Mouse (Mus musculus) monocyte, adult 2 months (primary cell): ENCODE measurements around the gene C1qtnf6.
A peak's percentile ranks its signal among the peaks of the same experiment; 100 is the strongest.

ENCODE experiments used
- DNase-seq, 2 experiments: peaks; one replicate each; pipeline ENCODE4 v3.0.0; 2022; ENCODE audit warnings: low spot score in 2 of 2, low read depth in 1 of 2

Gene C1qtnf6

DNA sequence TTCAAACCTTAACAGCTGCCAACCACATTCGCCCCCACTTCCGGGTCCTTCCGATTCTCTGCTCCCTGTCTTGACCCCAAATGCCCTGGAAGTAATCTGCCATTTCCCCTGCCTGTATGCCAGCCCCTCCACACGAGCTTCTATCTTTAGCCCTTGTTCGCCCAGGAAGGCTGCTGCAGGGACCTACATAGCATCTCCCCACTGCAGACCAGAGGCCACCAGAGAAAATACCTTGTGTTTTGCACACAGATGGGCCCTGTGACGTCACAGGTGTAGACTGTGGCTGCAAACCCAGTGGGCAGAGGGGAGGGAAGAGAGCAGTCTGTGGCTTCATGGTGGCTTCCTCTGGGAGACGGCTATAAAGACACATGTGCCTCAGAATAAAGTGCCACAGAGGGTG lies 13.0 kb downstream of the C1qtnf6 start:
- no peak for DNase-seq

- DNase-seq: peak; percentile 18 to 27
Measured at GRCm38 (mm10) chr15:78515759-78516158, 15.5 kb downstream of the C1qtnf6 start.

DNA sequence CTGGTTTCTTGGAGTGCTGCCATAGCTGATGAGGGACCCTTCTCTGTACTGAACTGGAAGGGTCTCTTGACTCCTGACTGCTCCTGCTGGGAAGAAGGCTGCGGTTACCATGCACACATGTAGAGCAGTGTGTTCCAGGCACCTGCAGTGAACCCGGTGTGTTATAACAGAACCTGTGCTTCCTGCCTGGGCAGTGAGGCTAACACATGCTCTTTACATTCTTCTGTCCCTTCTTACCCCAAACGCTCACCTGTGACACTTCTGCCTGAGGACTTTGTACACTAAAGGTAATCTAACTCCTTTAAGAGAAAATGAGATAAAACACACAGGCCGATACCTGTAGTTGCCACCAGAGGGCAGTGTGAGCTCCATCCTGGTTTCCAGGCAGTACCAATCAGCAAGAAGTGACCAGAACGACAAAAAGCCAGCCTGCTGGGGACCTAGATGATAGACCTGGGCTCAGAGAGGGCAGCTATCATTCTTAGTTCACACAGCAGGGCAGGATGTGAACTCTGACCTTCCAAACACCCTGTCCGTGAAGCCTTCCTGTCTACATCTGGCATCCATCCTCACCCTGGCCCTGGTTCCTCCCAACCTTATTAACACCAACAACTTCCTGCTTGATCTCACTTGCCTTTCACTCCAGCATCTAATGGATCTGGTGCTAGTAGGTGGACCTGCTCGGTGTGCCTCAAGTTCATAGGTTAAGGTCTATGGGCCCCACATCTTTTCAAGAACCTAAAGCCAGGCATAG lies 16.6 kb downstream of the C1qtnf6 start:
- DNase-seq: peak; percentile 34 to 62

DNA sequence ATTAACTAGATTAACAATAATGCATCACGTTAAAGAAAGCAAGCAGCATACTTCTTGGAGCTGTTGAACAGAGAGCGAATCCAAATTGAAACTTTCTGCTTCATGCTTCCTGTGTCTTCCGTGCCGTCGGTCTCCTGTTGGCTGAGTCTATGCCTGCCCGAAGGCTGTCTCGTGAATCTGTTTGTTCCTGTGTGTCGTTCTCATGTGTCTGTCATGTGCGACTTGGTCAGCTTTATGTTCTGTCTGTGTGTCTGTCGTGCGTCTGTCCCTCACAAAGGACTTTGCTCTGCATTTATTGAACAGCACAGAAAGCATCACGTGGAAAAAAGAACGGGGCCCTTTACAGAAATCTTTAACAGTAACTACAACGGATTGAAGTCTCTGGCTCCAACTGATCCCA lies 18.2 kb downstream of the C1qtnf6 start:
- no peak for DNase-seq

GRCm38 (mm10) chr15:78511951-78512350 lies 19.3 kb downstream of the C1qtnf6 start:
- DNase-seq: no peak

GRCm38 (mm10) chr15:78510736-78511135 lies 20.5 kb downstream of the C1qtnf6 start:
- no peak for DNase-seq

DNA sequence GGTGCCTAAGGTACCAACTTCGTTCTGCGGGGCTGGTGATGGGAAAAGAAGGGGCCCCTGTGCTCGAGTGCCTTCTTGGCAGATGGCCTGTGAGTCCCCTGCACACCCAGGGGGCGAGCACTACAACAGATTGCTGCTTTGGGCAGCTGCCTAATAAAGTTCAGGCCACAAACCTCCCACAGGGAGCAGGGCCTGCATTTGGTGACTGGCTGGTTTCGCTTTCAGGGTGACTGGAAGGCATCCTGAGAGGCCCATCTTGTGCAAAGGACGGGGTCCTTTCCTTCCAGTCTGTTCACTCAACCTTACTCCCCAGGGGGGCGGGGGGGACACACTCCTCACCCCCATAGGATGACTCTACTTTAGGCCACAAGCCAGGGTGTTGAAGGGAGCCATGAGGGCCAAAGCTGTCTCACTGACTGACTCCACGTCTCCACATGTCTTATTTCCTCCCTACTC lies 21.1 kb downstream of the C1qtnf6 start:
- no peak for DNase-seq

DNA sequence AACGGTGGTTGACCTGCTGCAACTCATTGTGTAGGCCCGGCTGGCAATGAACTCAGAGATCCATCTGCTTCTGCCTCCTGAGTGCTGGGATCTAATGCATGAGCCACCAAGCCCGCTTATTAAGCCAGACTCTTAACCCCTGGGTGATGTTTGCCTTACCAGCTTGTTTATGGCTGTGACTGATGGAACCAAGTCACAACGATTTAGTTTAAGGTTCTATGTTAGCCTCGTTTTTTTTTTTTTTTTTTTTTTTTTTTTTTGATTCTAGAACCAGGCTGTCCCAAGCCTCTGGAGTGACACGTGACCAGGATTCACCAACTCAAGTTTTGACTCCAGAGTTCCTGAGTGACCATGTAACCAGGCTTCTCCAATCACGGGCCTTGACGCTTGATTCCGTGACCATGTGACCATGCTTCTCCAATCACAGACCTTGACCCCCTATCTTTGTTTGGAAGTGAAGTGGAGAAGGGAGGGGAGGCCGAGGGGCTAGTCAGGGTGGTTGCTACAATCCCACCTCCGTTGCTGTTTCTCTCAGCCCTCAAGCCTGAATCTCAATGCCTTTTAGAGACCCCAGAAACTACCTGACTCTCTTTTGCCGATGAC lies 21.8 kb downstream of the C1qtnf6 start:
- DNase-seq: no peak

- no peak for DNase-seq
Measured at GRCm38 (mm10) chr15:78508443-78508842, 22.8 kb downstream of the C1qtnf6 start.

DNA sequence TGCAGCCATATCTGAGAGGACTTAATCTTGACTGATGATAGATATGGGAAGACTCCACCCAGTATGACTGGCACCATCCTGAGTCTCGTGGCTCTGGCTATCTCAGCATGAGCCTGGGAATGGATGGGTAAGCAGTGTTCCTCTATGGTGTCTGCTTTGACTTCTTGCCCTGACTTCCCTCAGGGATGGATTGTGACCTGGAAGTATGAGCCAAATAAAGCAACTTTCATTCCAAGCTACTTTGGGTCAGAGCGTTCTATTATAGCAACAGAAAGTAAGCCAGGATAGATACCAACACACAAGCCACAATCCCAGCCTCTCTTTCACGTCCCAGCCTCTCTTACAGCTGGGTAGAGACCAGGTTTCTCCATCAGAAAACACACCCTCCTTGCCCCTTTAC lies 25.7 kb downstream of the C1qtnf6 start:
- no peak for DNase-seq

GRCm38 (mm10) chr15:78504816-78505215 lies 26.4 kb downstream of the C1qtnf6 start:
- DNase-seq: no peak

DNA sequence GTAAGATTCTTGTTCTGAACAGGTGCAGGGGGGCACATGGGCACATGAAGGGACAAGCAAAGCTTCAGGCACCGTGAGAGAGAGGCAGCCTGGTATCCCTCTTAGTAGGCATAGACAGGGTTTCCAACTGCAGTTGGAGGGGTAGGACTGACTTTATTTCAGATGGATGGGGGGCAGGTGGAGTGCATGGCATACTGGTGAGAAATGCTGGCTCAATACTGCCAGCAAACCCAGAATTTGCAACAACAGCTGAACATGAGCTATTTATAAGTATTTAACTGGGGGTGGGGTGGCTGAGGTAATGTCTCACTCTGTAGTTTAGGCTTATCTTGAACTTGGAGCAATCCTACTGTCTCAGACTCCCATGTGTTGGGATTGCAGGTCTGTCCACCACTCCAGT lies 27.2 kb downstream of the C1qtnf6 start:
- DNase-seq: no peak

DNA sequence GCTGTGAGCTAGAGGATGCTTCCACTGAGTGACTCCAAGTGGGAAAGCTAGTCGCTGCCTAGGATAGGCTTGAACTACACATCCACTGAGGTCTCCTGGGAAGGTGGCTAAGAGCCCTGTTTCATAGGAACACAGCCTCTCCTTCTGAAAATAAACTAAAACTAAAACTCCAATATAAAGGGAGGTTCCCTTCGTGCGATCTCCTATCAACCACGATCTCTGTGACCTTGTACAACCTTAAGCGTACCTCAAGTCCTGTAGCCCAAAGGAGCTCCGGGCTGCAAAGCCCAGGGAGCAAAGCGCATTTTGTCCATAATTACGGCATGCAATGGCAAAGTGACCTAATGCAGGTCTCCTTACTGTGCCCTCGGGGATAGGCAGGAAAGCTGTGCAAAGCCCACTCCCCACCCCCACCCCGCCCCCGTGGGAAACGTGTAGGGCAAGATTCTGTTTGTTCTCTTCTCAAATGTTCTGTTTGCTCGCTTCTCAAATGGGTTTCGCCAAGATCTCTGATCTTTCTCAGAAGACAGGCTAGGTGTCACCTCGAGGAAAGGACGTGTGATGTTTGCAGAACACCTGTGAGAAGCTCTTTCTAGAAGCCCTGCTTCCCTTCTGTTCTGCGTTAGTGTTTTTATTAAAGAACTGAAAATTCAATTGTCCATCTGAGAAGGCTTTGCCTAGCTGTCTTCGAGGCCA lies 28.6 kb downstream of the C1qtnf6 start:
- no peak for DNase-seq

DNA sequence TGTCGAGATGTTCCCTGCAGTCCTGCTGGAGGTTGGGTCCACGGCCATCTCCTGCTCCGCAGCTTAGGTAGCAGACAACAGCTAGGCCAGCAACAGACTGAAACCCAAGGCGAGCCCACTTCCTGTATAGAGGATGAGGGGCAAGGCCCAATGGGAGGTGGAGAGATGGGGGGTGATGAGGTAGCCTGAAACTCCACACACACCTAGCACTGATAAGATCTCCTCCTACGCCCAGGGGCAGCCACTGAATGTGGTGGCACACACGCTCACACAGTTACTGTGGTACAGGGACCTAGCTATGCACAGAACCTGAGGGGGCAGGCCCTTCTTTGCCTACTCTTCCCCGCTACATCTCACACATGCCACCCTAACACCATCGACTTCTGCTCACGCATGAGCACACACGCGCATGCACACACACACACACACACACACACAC lies 36.2 kb downstream of the C1qtnf6 start, which contains the start of gene Il2rb:
Il2rb (minus strand) TSS at position 304 of the 439 bp plus-strand sequence.
- DNase-seq: no peak

- no peak for DNase-seq
Measured at GRCm38 (mm10) chr15:78493401-78494010, 37.7 kb downstream of the C1qtnf6 start.

GRCm38 (mm10) chr15:78491301-78491700 lies 39.9 kb downstream of the C1qtnf6 start:
- DNase-seq: no peak

GRCm38 (mm10) chr15:78489906-78490305 lies 41.3 kb downstream of the C1qtnf6 start:
- DNase-seq: no peak

DNA sequence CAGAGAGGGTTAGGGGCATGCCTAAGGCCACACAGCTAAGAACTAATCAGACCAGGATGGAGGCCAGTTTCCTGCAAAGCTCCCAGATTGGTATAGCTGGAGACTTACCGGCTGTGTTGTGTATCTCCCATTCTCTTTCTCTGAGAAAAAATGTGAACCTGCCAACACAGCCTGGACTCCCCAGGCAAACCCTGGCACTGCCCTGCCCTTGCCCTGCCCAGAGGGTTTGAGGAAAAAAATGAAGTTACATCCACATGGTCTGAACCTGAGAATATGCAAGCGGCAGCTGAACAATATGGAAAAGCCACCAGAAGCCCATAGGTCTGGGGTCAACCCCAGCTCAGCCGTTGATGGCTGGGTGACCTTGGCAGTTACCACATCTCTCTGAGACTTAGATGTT lies 42.0 kb downstream of the C1qtnf6 start:
- no peak for DNase-seq

DNA sequence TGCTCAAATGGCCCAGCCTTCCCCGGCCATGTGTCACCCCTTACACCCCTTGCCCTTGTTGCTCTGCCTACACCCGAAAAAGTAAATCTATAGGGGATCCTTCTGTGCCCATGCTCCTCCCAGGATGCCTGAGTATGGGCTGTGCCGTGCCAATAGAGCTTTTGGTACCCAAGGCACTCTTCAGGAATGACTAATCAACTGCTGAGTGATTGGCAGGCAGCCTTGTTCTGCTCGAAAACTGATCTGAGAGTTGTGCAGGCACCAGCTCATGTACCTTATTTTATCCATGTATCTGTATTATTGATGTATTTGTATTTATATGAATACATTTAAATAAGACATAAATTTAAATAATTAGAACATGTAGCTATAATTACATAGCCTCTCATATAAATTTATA lies 44.1 kb downstream of the C1qtnf6 start:
- DNase-seq: no peak

GRCm38 (mm10) chr15:78486564-78486963 lies 44.7 kb downstream of the C1qtnf6 start:
- DNase-seq: no peak

GRCm38 (mm10) chr15:78483311-78483710 lies 47.9 kb downstream of the C1qtnf6 start:
- DNase-seq: no peak

DNA sequence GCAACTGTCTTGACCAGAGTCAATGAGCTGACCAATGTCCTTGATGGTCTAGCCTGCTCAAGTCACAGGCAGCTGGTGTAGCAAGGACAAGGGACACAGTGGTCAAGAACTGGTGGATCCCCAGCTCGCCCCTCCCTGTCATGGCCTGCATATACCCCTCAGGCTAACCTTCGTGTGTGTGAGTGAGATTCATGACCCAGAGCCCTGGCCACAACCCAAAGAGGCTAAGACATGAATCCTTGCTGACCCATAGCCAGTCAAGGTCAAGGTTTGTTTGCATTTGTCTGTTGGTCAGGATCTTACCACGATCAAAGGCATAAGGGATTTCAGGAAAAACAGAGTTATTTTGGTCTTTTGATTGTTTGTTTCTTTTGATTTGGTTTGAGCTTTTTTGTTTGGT lies 48.7 kb downstream of the C1qtnf6 start:
- no peak for DNase-seq
